Mouse (Mus musculus) kidney, adult 2 months (tissue): ENCODE data around the gene Prx. TPM values are rescaled to one million over a fixed set of nuclear protein-coding genes. Genes with fewer than 3 reads are reported as not detected.
A peak's percentile ranks its signal among the peaks of the same experiment; 100 is the strongest.

ENCODE experiments used
- DNase-seq: peaks from one replicate; pipeline ENCODE4 v3.0.0; 2021
- H3K27ac ChIP-seq: fragments of 200-500 bp; 2 replicates; pipeline ENCODE4 v1.5.1; 2012; ENCODE audit warnings: low read depth, low read length, control low read depth, inconsistent platforms; ENCODE audit not compliant: insufficient read depth
- H3K27me3 ChIP-seq: fragments of 200-500 bp; replicated peaks from 2 replicates; pipeline ENCODE4 v1.6.1; 2012; ENCODE audit warnings: mild to moderate bottlenecking, moderate library complexity, low read length, inconsistent platforms; ENCODE audit not compliant: control insufficient read depth, insufficient read depth
- H3K36me3 ChIP-seq: fragments of 200-500 bp; 2 replicates; pipeline ENCODE4 v1.6.1; 2012; ENCODE audit warnings: mild to moderate bottlenecking, moderate library complexity, low read length, inconsistent platforms; ENCODE audit not compliant: control insufficient read depth, insufficient read depth
- H3K4me1 ChIP-seq: fragments of 200-500 bp; 2 replicates; pipeline ENCODE4 v1.6.1; 2011; ENCODE audit warnings: low read length; ENCODE audit not compliant: control insufficient read depth, insufficient read depth
- H3K4me3 ChIP-seq: fragments of 200-500 bp; 2 replicates; pipeline ENCODE4 v1.5.1; 2011; ENCODE audit warnings: mild to moderate bottlenecking, low read depth, low read length, control low read depth; ENCODE audit not compliant: insufficient read depth
- CTCF ChIP-seq: fragments of 200-500 bp; conservative IDR thresholded peaks from 2 replicates; pipeline ENCODE4 v1.5.1; 2011; ENCODE audit warnings: low read depth, mild to moderate bottlenecking, control low read depth, low read length, moderate library complexity, mixed read lengths; ENCODE audit not compliant: insufficient read depth, insufficient read length
- POLR2A ChIP-seq: fragments of 200-500 bp; IDR thresholded peaks from one replicate; pipeline ENCODE4 v1.6.1; 2011; ENCODE audit warnings: low read depth, low read length, control low read depth
- WGBS: fragments of 180-500 bp; shearing (Covaris S2); methylation state at CpG from one replicate; pipeline ENCODE4 v1.1.7; 2018; 5-methylcytosine and 5-hydroxymethylcytosine counted together
- polyA plus RNA-seq: library from polyadenylated mRNA; depleted of rRNA; stranded (reverse); fragments of >200 nt; gene quantifications from 2 replicates; pipeline ENCODE4 v1.2.3, GENCODE M21; 2012; rRNA removed

Prx gene
- 1.2 and 1.5 TPM in 2 replicates for polyA plus RNA-seq

DNA sequence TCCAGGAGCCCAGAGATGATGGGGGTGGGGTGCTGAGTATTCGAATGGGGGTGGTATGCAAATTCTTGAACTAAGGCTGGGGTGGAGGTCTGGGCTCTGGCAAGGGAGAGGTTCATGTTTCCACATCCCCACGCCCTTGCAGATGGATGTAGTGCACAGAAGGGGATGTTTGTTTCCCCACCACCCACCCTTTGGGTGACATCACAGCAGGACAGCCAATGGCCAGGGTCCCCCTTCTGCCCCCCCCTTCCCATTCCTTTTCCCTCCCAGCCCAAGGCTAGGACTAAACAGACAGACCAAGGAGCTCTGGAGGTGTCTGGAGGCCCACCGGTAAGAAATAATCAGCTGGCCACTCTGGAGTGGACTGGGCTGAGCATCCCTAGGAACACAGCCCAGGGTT, at the start of gene Prx:
Gene Prx (plus strand): TSS at position 289 of the 400 bp plus-strand sequence.
- no peaks in the 10 kb centered on the region for H3K36me3 ChIP-seq
- no peak within 1 kb of the TSS for H3K4me3 ChIP-seq
- TF ChIP-seq CTCF (no peak), POLR2A (no peak)
- no peaks in the 10 kb centered on the region for H3K27me3 ChIP-seq
- no peaks in the 10 kb centered on the region for H3K4me1 ChIP-seq
- H3K27ac ChIP-seq = no peak within 1 kb of the TSS
- 56% methylated on average over 3 of the region's 3 CpGs for WGBS
- no peak for DNase-seq

DNA sequence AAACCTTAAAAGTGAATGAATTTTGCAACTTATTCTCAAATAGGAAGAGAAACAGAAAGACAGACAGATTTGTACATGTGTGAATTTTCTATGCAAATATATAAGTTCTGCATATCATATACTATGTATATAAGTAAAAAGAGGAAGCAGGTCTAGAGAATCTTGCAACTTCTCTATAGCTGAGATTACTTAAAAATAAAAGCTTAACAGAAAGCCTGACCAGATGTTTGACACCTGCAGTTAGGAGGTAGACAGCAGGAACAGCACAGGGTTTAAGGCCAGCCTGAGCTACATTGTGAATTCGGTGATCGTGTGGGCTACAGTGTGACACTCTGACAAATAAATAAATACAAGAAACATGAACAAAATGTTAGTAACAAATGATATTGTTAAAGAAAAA, 47.8 kb upstream of the Prx start:
- Histone ChIP-seq H3K27me3 (no peaks in the 10 kb centered on the region), H3K4me1 (no peaks in the 10 kb centered on the region; the same call in 1 of the 2 replicates), H3K4me3 (no peak overlapping the region), H3K36me3 (no peaks in the 10 kb centered on the region), H3K27ac (no peak overlapping the region)
- TF ChIP-seq CTCF = no peak
- TF ChIP-seq POLR2A = no peak
- DNase-seq = no peak
- 98% methylated on average over 2 of the region's 2 CpGs for WGBS

DNA sequence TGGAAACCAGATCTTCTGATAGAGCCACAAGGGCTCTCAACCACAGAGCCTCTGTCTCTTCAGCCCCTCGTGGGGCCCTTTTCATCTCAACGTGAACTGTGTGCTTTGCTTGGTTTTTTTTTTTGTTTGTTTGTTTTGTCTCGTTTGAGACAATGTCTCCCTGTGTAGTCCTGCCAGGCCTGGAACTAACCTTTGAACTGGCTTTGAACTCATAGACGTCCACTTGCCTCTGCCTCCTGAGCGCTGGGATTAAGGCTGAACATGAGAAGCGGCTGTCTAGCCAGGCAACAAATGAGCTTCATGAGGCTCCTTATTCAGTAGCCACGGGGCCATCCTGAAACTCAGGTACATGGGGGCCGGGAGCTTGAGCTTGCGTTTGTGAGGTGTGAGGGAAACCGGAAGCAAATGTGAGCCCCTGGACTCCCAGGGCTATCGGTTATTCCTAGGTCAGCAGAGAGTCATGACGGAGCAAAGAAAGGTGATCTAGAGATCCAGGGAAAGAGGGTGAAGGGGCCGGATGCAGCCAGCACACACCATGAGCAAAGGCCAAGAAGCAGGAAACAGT, 46.8 kb upstream of the Prx start:
- peak; percentile 60 for DNase-seq
- Histone ChIP-seq H3K36me3 (no peaks in the 10 kb centered on the region), H3K27me3 (no peaks in the 10 kb centered on the region), H3K27ac (no peak overlapping the region), H3K4me3 (no peak overlapping the region), H3K4me1 (no peaks in the 10 kb centered on the region; the same call in 1 of the 2 replicates)
- WGBS = 57% methylated on average over 13 of the region's 13 CpGs
- TF ChIP-seq CTCF (no peak), POLR2A (no peak)

DNA sequence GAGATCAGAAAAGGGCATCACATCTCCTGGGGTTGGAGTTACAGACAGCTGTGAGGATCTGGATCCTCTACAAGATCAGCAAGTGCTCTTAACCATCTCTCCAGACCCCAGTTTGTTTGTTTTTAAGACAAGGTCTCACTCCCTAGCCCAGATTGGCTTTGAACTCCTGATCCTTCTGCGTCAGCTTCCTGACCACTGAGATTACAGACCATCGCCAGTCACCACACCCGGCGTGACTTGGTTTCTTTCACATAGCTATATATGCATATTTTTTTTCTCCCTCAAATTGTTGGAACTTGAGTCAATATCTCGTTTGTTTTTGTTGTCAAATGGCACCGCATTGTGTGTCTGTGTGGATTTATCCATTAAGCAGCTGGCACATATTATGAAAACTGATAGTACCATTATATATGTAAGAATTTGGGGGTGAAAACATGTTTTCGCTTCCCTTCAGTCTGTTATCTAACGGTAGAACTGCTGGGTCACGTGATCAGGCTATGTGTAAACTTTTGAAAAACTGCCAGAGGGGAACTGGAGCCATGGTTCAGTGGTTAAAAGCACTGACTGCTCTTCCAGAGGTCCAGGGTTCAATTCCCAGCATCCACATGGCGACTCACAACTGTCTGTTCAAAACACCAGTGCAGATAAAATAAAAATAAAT, 44.5 kb upstream of the Prx start:
- Histone ChIP-seq H3K27ac (no peak overlapping the region), H3K27me3 (no peaks in the 10 kb centered on the region), H3K36me3 (no peaks in the 10 kb centered on the region), H3K4me3 (no peak overlapping the region), H3K4me1 (no peaks in the 10 kb centered on the region)
- WGBS = 67% methylated on average over 10 of the region's 10 CpGs
- TF ChIP-seq POLR2A = no peak
- no peak for TF ChIP-seq CTCF
- DNase-seq = peak; percentile 50

DNA sequence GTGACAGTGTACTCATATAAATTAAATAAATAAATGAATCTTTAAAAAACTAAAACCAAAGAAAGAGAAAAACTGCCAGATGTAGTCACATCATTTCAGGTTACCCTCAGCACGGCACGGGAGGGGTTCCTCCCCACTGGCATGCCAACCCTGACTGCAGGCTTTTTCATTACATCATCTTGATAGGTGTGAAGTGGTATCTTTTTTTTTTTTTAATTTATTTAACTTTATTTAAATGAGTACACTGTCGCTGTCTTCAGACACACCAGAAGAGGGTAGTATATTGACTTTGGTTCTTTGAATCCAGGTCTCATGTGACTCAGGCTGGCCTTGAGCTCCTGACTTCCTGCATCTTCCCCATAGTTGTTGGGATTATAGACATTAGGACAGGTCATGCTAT, 43.9 kb upstream of the Prx start:
- 97% methylated on average over 3 of the region's 3 CpGs for WGBS
- no peak for DNase-seq
- no peaks in the 10 kb centered on the region for H3K36me3 ChIP-seq
- H3K27ac ChIP-seq = no peak overlapping the region
- TF ChIP-seq POLR2A (no peak), CTCF (no peak)
- H3K4me1 ChIP-seq = no peaks in the 10 kb centered on the region
- no peak overlapping the region for H3K4me3 ChIP-seq
- H3K27me3 ChIP-seq = no peaks in the 10 kb centered on the region

DNA sequence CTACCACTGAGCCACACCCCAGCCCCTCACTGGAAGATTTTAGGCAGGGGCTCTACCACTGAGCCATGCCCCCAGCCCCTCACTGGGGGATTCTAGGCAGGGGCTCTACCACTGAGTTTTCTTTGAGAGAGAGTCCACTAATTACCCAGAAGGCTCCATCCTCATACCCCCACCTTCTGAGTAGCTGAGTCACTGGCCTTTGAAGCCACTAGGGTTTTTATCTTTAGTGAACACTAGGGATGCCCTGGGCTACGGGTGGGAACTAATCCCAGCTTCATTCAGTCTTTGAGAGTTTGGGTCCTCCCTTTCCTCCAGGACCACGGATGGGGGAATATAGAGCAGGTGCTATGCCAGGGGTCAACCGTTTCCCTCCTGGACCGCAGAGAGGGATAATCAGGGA, 40.5 kb upstream of the Prx start:
- TF ChIP-seq CTCF (no peak), POLR2A (no peak)
- Histone ChIP-seq H3K4me3 (no peak overlapping the region), H3K4me1 (no peaks in the 10 kb centered on the region), H3K27ac (no peak overlapping the region), H3K27me3 (no peaks in the 10 kb centered on the region), H3K36me3 (no peaks in the 10 kb centered on the region)
- no peak for DNase-seq
- 87% methylated on average over 4 of the region's 4 CpGs for WGBS

DNA sequence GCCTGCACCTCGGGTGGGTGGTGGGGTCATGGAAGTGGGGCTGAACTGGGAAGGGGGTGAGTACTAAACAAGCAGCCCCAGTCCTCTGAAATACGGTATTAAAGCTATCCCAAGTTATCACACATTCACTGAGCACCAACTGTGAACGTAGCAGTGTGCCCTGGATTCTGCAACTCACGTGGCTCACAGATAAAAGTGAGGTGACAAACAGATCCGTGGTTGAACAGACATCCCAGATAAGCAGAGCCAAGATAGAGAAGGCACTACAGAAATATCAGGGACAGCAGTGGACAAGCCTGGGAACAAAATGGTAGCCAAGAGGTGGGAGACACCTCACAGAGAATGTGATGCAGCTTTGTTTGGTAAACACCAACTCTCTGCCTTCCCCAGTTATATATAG, 39.5 kb upstream of the Prx start:
- no peaks in the 10 kb centered on the region for H3K27me3 ChIP-seq
- no peak overlapping the region for H3K4me3 ChIP-seq
- no peak for DNase-seq
- H3K27ac ChIP-seq = no peak overlapping the region
- TF ChIP-seq POLR2A (no peak), CTCF (no peak)
- 94% methylated on average over 5 of the region's 5 CpGs for WGBS
- H3K4me1 ChIP-seq = no peaks in the 10 kb centered on the region
- no peaks in the 10 kb centered on the region for H3K36me3 ChIP-seq
